Mouse (Mus musculus): ENCODE data around the gene Piezo1.
"Not testable (repeated sequence)": the region's sequence is repeated elsewhere in the genome, so short reads cannot be mapped to it uniquely, and the experiment has no call there.

The Piezo1 gene

GRCm38 (mm10) chr8:122551265-122552051 lies at the start of gene Piezo1:
Piezo1 (minus strand) TSS chr8:122551329.
- DNase-seq, result peak; percentile 73

GRCm38 (mm10) chr8:122600666-122601065 lies 49.5 kb upstream of the Piezo1 start:
- no peak for DNase-seq

DNA sequence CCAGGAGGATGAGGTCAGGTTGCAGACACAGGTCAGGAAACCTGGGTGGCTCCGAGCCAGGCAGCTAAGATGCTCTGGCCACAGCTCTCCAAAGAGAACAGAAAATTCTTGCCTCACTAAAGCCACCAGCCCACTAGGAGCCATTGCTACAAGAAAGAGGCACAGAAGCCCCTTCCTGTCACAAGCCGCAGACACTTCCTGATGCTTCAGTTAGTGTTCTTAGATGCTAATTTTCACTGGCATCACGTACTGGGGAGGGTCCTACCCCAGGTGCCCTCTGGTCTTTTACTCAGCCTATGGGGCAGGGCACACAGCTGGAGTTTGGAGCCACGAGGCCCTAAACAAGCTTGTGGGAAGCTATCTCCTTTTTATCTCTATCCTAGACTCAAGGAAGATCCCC lies 44.9 kb upstream of the Piezo1 start:
- DNase-seq, result no peak

GRCm38 (mm10) chr8:122593783-122594507 lies 42.8 kb upstream of the Piezo1 start:
- no peak for DNase-seq

- DNase-seq, result no peak
Observed at GRCm38 (mm10) chr8:122593240-122593639, 42.1 kb upstream of the Piezo1 start.

GRCm38 (mm10) chr8:122586749-122587148 lies 35.6 kb upstream of the Piezo1 start:
- DNase-seq, result no peak

- no peak for DNase-seq
Observed at GRCm38 (mm10) chr8:122586171-122586570, 35.0 kb upstream of the Piezo1 start.

GRCm38 (mm10) chr8:122585411-122585891 lies 34.3 kb upstream of the Piezo1 start:
- DNase-seq, result no peak

GRCm38 (mm10) chr8:122584981-122585380 lies 33.9 kb upstream of the Piezo1 start:
- DNase-seq, result no peak

- no peak for DNase-seq
Observed at GRCm38 (mm10) chr8:122580926-122581325, 29.8 kb upstream of the Piezo1 start.

DNA sequence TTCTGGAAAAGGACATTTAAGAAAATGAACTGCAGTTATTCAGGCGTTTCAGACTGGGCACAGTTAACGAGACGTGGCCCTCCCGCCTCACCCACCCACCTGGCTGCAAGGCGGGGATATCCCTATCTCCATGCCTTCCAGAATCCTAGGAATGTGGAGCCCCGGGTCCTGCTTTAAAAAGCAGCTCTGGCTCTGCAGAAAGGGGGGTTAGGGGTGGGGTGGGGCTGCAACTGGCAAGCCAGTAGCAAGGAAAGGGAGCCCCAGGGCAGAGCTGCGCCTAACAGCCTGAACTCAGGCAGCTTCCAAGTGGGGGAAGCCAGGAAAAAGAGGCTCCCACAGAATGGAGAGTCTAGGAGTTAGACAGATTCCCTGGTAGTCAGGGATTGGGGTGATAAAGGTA lies 28.1 kb upstream of the Piezo1 start:
- DNase-seq, result no peak

- no peak for DNase-seq
Observed at GRCm38 (mm10) chr8:122577116-122577515, 26.0 kb upstream of the Piezo1 start.

- DNase-seq, result peak; percentile 96
Observed at GRCm38 (mm10) chr8:122576648-122577022, 25.5 kb upstream of the Piezo1 start, which contains the start of gene Aprt. Aprt (minus strand) TSS chr8:122576909.

GRCm38 (mm10) chr8:122575735-122576647 lies 24.9 kb upstream of the Piezo1 start:
- no peak for DNase-seq

DNA sequence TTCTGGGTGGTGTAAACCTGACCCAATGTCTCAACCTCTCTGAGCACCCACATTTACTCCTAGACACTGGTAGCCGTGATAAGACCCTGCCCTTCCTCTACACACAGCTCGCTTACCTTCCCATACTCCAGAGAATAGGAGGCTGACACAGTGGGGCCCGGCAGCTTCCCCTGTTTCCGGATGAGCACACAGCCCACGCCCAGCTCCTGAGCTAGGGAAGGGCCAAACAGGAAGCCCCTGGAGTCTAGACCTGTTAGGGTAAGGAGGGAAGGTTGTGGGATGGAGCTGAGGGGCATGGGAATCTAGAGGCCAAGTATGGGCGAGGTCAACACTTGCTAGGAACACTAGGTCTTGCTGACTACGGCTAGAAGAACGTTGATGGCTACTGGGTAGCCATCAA lies 24.2 kb upstream of the Piezo1 start:
- no peak for DNase-seq

- DNase-seq, result no peak
Observed at GRCm38 (mm10) chr8:122574667-122575251, 23.6 kb upstream of the Piezo1 start.

DNA sequence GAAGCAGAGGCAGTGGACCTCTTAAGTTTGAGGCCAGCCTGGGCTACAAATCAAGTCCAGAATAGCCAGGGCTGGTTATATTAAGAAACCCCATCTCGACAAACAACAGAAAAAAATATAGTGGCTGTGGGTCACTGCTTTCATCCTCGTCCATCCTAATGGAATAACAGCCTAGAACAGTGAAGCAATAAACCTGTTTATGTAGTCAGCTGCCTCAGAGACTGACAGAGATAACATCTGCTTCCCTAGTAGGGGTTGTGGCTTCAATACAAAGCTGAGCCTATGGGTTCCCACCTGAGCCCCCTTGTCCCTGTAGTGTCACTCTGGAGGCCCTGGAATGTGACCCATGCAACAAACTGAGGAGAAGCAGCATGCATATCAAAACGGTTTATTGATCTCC lies 23.1 kb upstream of the Piezo1 start:
- DNase-seq, result no peak

DNA sequence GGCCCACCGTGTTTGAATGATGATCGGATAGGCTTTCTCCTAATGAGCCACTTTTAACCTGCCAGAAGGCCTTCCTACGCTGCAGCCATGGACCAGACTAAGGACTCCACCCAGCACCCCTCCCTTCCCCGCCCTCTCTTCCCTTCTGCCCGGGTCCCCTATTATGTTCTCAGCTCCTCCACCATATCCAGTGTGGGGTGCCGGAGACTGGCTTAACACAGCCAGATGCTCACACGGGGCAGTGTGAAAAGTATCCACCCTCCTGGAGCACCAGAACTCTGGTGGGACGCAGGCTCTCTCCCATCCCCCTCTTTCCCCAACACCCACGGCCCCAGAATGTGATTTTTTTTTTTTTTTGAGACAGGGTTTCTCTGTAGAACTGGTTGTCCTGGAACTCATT lies 22.4 kb upstream of the Piezo1 start:
- no peak for DNase-seq

DNA sequence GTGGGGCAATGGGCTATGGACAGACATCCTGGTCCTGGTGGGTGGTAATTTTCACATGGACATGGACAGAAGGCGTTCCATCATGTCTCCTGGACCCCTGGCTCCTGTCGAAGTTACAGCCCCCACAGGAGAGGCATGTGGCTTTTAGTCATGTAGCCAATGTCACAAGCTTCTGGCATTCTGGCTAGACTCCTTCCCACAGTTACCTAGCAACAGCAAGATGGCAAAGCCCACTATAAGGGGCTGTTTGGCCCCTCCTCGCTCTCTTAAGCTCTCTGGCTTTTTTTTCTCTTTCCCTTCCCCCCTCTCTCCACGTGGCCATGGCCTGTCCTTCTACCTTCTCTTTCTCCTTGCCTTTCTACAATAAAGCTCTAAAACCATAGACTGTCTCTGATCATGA lies 22.0 kb upstream of the Piezo1 start:
- not testable (repeated sequence) for DNase-seq

DNA sequence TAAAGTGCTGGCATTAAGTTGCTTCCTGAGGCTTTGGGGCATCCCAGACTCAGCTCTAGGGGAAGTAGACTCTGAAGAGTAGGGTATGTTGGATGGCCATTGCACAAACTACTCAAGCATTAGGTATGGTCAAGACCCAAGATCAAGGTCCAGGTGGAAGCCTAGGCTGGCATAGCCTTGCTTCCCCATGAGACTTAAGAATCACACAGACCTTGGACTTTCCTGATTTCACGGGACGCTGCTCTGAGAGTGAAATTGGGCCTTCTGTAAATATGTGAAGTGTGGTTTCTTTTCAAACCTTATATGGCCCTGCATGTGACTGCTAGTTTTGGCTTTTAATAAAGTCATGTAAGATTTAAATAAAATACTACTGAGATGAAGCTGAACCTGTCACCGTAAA lies 21.6 kb upstream of the Piezo1 start:
- DNase-seq, result no peak

- DNase-seq, result no peak
Observed at GRCm38 (mm10) chr8:122571750-122572267, 20.7 kb upstream of the Piezo1 start.

DNA sequence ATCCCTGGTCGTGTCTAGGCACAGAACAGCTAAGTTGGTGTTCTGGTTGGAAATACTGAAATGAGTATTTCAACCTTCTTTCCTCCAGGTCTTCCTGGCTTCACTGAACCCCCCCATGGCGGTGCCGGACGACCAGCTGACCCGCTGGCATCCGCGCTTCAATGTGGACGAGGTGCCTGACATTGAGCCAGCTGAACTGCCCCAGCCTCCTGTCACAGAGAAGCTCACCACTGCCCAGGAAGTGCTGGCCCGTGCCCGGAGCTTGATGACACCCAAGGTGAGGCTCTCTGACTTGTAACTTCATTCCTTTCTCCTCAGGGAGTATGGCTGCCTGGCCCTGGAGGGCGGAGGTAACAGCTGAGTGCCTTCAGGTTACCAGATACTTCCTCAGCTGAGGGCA lies 20.0 kb upstream of the Piezo1 start:
- no peak for DNase-seq
